In the genomic region with DNA sequence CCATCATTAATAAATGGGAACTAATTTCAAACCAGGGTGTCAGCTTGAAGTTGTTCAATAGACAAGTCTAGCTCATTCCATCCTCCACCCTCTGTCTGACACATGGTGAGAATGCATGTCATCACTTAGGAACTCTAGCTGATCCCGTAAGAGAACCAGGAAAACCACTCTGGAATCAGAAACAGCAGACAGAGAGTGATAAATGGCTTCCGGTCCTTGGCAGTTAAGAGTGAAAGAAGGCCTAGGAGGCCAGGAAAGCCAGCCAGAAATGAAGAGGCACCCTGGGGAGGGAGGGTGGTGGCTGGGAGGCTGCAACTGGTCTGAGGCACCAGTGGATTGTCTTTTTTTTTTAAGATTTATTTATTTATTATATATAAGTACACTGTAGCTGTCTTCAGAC, we compare ENCODE assay signal across 24 mouse cellular contexts. TPM values are rescaled to one million over a fixed set of nuclear protein-coding genes. Genes with fewer than 3 reads are reported as not detected.
A peak's percentile ranks its signal among the peaks of the same experiment; 100 is the strongest.
DNase-seq lines count a peak whose midpoint lies in the region; ATAC-seq and TF ChIP-seq lines count a peak whose summit lies in the region.
"Had no signal": no experiment of that assay in that cellular context is flagged by ENCODE, and none has a peak within 500 bp of the region (broad histone marks: within the 10 kb centered on the region; RNA-seq: fewer than 3 reads in every experiment).

No protein-coding gene starts in this region.

- H3K4me1 ChIP-seq in lung, embryonic 14.5 days (ENCODE audit: insufficient read depth) = no peaks in the 10 kb centered on the region
- H3K4me1 ChIP-seq in lung, postnatal 0 days (ENCODE audit: insufficient read depth, low read depth, low read length) = no peaks in the 10 kb centered on the region
- H3K4me1 ChIP-seq in midbrain, embryonic 10.5 days = no peaks in the 10 kb centered on the region
- no peaks in the 10 kb centered on the region for H3K4me1 ChIP-seq in hindbrain, embryonic 12.5 days
- H3K4me1 ChIP-seq: embryonic facial prominence, embryonic 10.5 days; embryonic facial prominence, embryonic 12.5 days; forebrain, embryonic 13.5 days; forebrain, embryonic 15.5 days had no signal

- TF ChIP-seq EP300 in lung, postnatal 0 days (IDR thresholded peaks at IDR 0.05) = no peak

- no peak overlapping the region for H3K9ac ChIP-seq in lung, embryonic 14.5 days
- no peak overlapping the region for H3K9ac ChIP-seq in lung, postnatal 0 days (replicated peaks; ENCODE audit: low read depth)
- no peak overlapping the region for H3K9ac ChIP-seq in hindbrain, embryonic 12.5 days
- H3K9ac ChIP-seq: embryonic facial prominence, embryonic 12.5 days; forebrain, embryonic 13.5 days; forebrain, embryonic 15.5 days; forebrain, postnatal 0 days had no signal

- H3K36me3 ChIP-seq in lung, embryonic 14.5 days (ENCODE audit: insufficient read depth) = no peaks in the 10 kb centered on the region
- H3K36me3 ChIP-seq in lung, postnatal 0 days (ENCODE audit: insufficient read depth, low read length) = no peaks in the 10 kb centered on the region
- H3K36me3 ChIP-seq in midbrain, embryonic 10.5 days = no peaks in the 10 kb centered on the region
- H3K36me3 ChIP-seq in hindbrain, embryonic 12.5 days = no peaks in the 10 kb centered on the region
- H3K36me3 ChIP-seq: embryonic facial prominence, embryonic 10.5 days; embryonic facial prominence, embryonic 12.5 days; forebrain, embryonic 15.5 days; G1E had no signal

- no peak overlapping the region for H3K27ac ChIP-seq in lung, embryonic 14.5 days (ENCODE audit: low read depth)
- H3K27ac ChIP-seq in lung, postnatal 0 days (ENCODE audit: low read length) = no peak overlapping the region
- no peak overlapping the region for H3K27ac ChIP-seq in midbrain, embryonic 10.5 days (replicated peaks)
- no peak overlapping the region for H3K27ac ChIP-seq in hindbrain, embryonic 12.5 days
- H3K27ac ChIP-seq: embryonic facial prominence, embryonic 10.5 days; embryonic facial prominence, embryonic 12.5 days; forebrain, embryonic 13.5 days; forebrain, embryonic 15.5 days had no signal

- 55% methylated on average over 2 of the region's 2 CpGs for WGBS in lung, embryonic 14.5 days
- 63% methylated on average over 2 of the region's 2 CpGs for WGBS in lung, postnatal 0 days
- WGBS in midbrain, embryonic 10.5 days = 92% methylated on average over 2 of the region's 2 CpGs
- WGBS in hindbrain, embryonic 12.5 days = 93% methylated on average over 2 of the region's 2 CpGs

- no peak for TF ChIP-seq CTCF in lung, embryonic 14.5 days (IDR thresholded peaks at IDR 0.05; ENCODE audit: low read depth)
- TF ChIP-seq CTCF in lung, postnatal 0 days (IDR thresholded peaks at IDR 0.05) = no peak

- H3K27me3 ChIP-seq in lung, embryonic 14.5 days (ENCODE audit: insufficient read depth, low read length) = no peaks in the 10 kb centered on the region
- no peaks in the 10 kb centered on the region for H3K27me3 ChIP-seq in lung, postnatal 0 days (replicated peaks; ENCODE audit: insufficient read depth, low read length)
- 0 out of 2 replicates have a peak, but pooled peaks cover 1% of the 10 kb centered on the region for H3K27me3 ChIP-seq in midbrain, embryonic 10.5 days (ENCODE audit: low read depth, poor library complexity, severe bottlenecking)
- H3K27me3 ChIP-seq in hindbrain, embryonic 12.5 days = no peaks in the 10 kb centered on the region
- H3K27me3 ChIP-seq: CH12.LX; embryonic facial prominence, embryonic 12.5 days; forebrain, embryonic 13.5 days; forebrain, embryonic 15.5 days had no signal

- peak; percentile 89 for DNase-seq in heart, adult 11 months
- DNase-seq in heart, adult 18-20 months = no peak
- peak; percentile 0 for DNase-seq in lung, embryonic 14.5 days
- no peak for DNase-seq in lung, postnatal 0 days (ENCODE audit: low spot score)
- peak; percentile 21 for DNase-seq in NIH3T3 (ENCODE audit: low read depth)
- no peak for DNase-seq in midbrain, embryonic 10.5 days (ENCODE audit: low spot score)
- DNase-seq: adrenal gland, adult 8-10 months; adrenal gland, postnatal 14 days; adrenal gland, postnatal 36 days; B cell, adult 2 months; cerebellum, adult 11-12 months; cerebellum, adult 2 months; cerebellum, adult 9-10 months; cerebellum, postnatal 10 days; cerebellum, postnatal 25 days; forebrain, postnatal 0 days had no signal

- no peak overlapping the region for H3K4me2 ChIP-seq in lung, embryonic 14.5 days
- H3K4me2 ChIP-seq in lung, postnatal 0 days (replicated peaks; ENCODE audit: low read depth, low read length) = no peak overlapping the region
- no peak overlapping the region for H3K4me2 ChIP-seq in hindbrain, embryonic 12.5 days (replicated peaks)
- H3K4me2 ChIP-seq: embryonic facial prominence, embryonic 12.5 days; forebrain, embryonic 13.5 days; forebrain, embryonic 15.5 days had no signal

- H3K9me3 ChIP-seq in lung, embryonic 14.5 days (ENCODE audit: low read depth, low read length) = no peaks in the 10 kb centered on the region
- no peaks in the 10 kb centered on the region for H3K9me3 ChIP-seq in lung, postnatal 0 days (ENCODE audit: low read length)
- peaks cover 8% of the 10 kb centered on the region; the same call in 1 of the 2 replicates for H3K9me3 ChIP-seq in midbrain, embryonic 10.5 days (replicated peaks)
- peaks cover 8% of the 10 kb centered on the region; the same call in 1 of the 2 replicates for H3K9me3 ChIP-seq in hindbrain, embryonic 12.5 days (replicated peaks)
- H3K9me3 ChIP-seq: embryonic facial prominence, embryonic 10.5 days; forebrain, embryonic 13.5 days; forebrain, embryonic 15.5 days; G1E had no signal

- no peak overlapping the region for H3K4me3 ChIP-seq in lung, embryonic 14.5 days (ENCODE audit: low read depth, low read length)
- no peak overlapping the region for H3K4me3 ChIP-seq in lung, postnatal 0 days (ENCODE audit: low read depth, low read length)
- H3K4me3 ChIP-seq in midbrain, embryonic 10.5 days = no peak overlapping the region
- no peak overlapping the region for H3K4me3 ChIP-seq in hindbrain, embryonic 12.5 days
- H3K4me3 ChIP-seq: embryonic facial prominence, embryonic 10.5 days; embryonic facial prominence, embryonic 12.5 days; forebrain, embryonic 13.5 days; forebrain, embryonic 15.5 days had no signal

- no peak for ATAC-seq in lung, embryonic 14.5 days (ENCODE audit: insufficient read depth)
- no peak for ATAC-seq in lung, postnatal 0 days
- no peak for ATAC-seq in hindbrain, embryonic 12.5 days (ENCODE audit: low FRiP score)
- ATAC-seq: CD4-positive, CD25-positive, alpha-beta regulatory T cell, adult 4 months; forebrain, embryonic 13.5 days; forebrain, embryonic 15.5 days; forebrain, postnatal 0 days had no signal

RNA-seq across cellular contexts. Expression of gene Smim10l2a, which starts 6.5 kb away (rescaled TPM):
- total RNA-seq in heart, adult 18-20 months (2021) = under 1 TPM; 0.26 to 0.45 TPM
- 6.2 and 6.4 TPM in 2 replicates for polyA plus RNA-seq in lung, embryonic 14.5 days (2014; fragmentation: Nextera tagmentation; extraction: Ambion mirVana)
- polyA plus RNA-seq in lung, postnatal 0 days (2015; fragmentation: Nextera tagmentation; extraction: Ambion mirVana) = 1.4 and 1.5 TPM in 2 replicates
- 3.3 and 4.4 TPM in 2 replicates for polyA plus RNA-seq in midbrain, embryonic 10.5 days (2016; fragmentation: Nextera tagmentation; extraction: Ambion mirVana)
- 8.5 and 9.5 TPM in 2 replicates for polyA plus RNA-seq in hindbrain, embryonic 12.5 days (2016; fragmentation: Nextera tagmentation; extraction: Ambion mirVana)
- polyA plus RNA-seq: G1E had no signal

RNA-seq across cellular contexts. Expression of gene Zfp449, which starts 34.7 kb away (rescaled TPM):
- 1 to 10 TPM; 5.3 to 6.1 TPM for total RNA-seq in heart, adult 18-20 months (2021)
- polyA plus RNA-seq in lung, embryonic 14.5 days (2014; fragmentation: Nextera tagmentation; extraction: Ambion mirVana) = 10.4 and 10.9 TPM in 2 replicates
- 2.1 and 2.4 TPM in 2 replicates for polyA plus RNA-seq in lung, postnatal 0 days (2015; fragmentation: Nextera tagmentation; extraction: Ambion mirVana)
- 6.5 and 7.4 TPM in 2 replicates for polyA plus RNA-seq in midbrain, embryonic 10.5 days (2016; fragmentation: Nextera tagmentation; extraction: Ambion mirVana)
- polyA plus RNA-seq in hindbrain, embryonic 12.5 days (2016; fragmentation: Nextera tagmentation; extraction: Ambion mirVana) = 5.9 and 8.4 TPM in 2 replicates

Comparison
In these comparisons a context has a peak if more than half of its experiments do, and no peak if none do; other contexts are left out.
1. DNase-seq: peak in heart, adult 11 months (single experiment), lung, embryonic 14.5 days (single experiment) and NIH3T3 (single experiment); none in heart, adult 18-20 months (0 of 2), lung, postnatal 0 days (single experiment) and midbrain, embryonic 10.5 days (single experiment).